Mouse (Mus musculus) CH12.LX (cell line): Measurements from ENCODE around the gene Sdf2l1. TPM values are rescaled to one million over a fixed set of nuclear protein-coding genes. Genes with fewer than 3 reads are reported as not detected.
A peak's percentile ranks its signal among the peaks of the same experiment; 100 is the strongest.

Experiments
- DNase-seq: peaks from one replicate; pipeline ENCODE4 v3.0.0-alpha.2; 2013; ENCODE audit errors: extremely low read depth
- H3K27ac ChIP-seq: 2 replicates; pipeline ENCODE4 v1.5.1; 2012; ENCODE audit warnings: low read depth, mild to moderate bottlenecking, control low read depth, moderate library complexity; ENCODE audit not compliant: insufficient read depth
- H3K27me3 ChIP-seq: replicated peaks from 2 replicates; pipeline ENCODE3; 2012; ENCODE audit warnings: inconsistent platforms
- H3K36me3 ChIP-seq, 2 experiments: replicated peaks in 1 of 2; 2 replicates each; pipeline versions ENCODE3 to v1.6.1; 2012; ENCODE audit warnings: inconsistent platforms in 1 of 2, low read length in 1 of 2, mild to moderate bottlenecking in 1 of 2, mixed read lengths in 1 of 2, moderate library complexity in 1 of 2; ENCODE audit not compliant: control insufficient read depth in 1 of 2, insufficient read depth in 1 of 2
- H3K4me1 ChIP-seq, 2 experiments: 2 replicates each; pipeline ENCODE4 v1.6.1; 2012; ENCODE audit warnings: inconsistent platforms in 1 of 2, moderate library complexity in 1 of 2; ENCODE audit not compliant: insufficient read depth in 2 of 2, control insufficient read depth in 1 of 2
- H3K4me2 ChIP-seq: 2 replicates; pipeline ENCODE4 v1.6.1; 2012; ENCODE audit warnings: low read depth, mild to moderate bottlenecking, control low read depth; ENCODE audit not compliant: poor library complexity, insufficient read depth, severe bottlenecking
- H3K4me3 ChIP-seq, 3 experiments: fragments of 150-350 bp in 1 of 3; sonication (generic) in 1 of 3; replicated peaks in 1 of 3; 2 replicates each; pipeline versions ENCODE3 to v1.5.1; 2011 to 2012; ENCODE audit warnings: low read depth in 2 of 3, low read length in 2 of 3, mild to moderate bottlenecking in 2 of 3, moderate library complexity in 2 of 3, control low read depth in 1 of 3, improper control_type of control experiment in 1 of 3, inconsistent platforms in 1 of 3, mixed read lengths in 1 of 3; ENCODE audit not compliant: poor library complexity in 1 of 3
- H3K79me2 ChIP-seq: replicated peaks from 2 replicates; pipeline ENCODE4 v1.6.1; 2012; ENCODE audit warnings: mild to moderate bottlenecking, moderate library complexity; ENCODE audit not compliant: control insufficient read depth, poor library complexity, insufficient read depth, severe bottlenecking; ENCODE audit errors: extremely low read depth
- H3K9ac ChIP-seq: 2 replicates; pipeline ENCODE4 v1.6.1; 2012; ENCODE audit warnings: low read depth, mild to moderate bottlenecking, control low read depth, moderate library complexity; ENCODE audit not compliant: insufficient read depth
- H3K9me3 ChIP-seq: replicated peaks from 2 replicates; pipeline ENCODE3; 2012; ENCODE audit warnings: low read length, inconsistent platforms, mixed read lengths
- CHD1 ChIP-seq: IDR thresholded peaks from 2 replicates; pipeline ENCODE4 v1.6.1; 2012; ENCODE audit warnings: low read depth, low read length, improper control_type of control experiment, inconsistent platforms
- E2F4 ChIP-seq: IDR thresholded peaks from 2 replicates; pipeline ENCODE4 v1.6.1; 2011; ENCODE audit warnings: low read depth, low read length, improper control_type of control experiment; ENCODE audit not compliant: insufficient replicate concordance
- ELF1 ChIP-seq: IDR thresholded peaks from 2 replicates; pipeline ENCODE4 v1.6.1; 2014; ENCODE audit warnings: low read depth, mild to moderate bottlenecking, inconsistent platforms, low read length, improper control_type of control experiment
- EP300 ChIP-seq: IDR thresholded peaks from 2 replicates; pipeline ENCODE4 v1.6.1; 2011; ENCODE audit warnings: low read length, improper control_type of control experiment
- ETS1 ChIP-seq: conservative IDR thresholded peaks from 2 replicates; pipeline ENCODE4 v1.6.1; 2012; ENCODE audit warnings: low read depth, mild to moderate bottlenecking, inconsistent platforms, low read length, improper control_type of control experiment, moderate library complexity
- GABPA ChIP-seq: IDR thresholded peaks from 2 replicates; pipeline ENCODE4 v1.6.1; 2012; ENCODE audit warnings: low read depth, low read length, improper control_type of control experiment, inconsistent platforms; ENCODE audit not compliant: insufficient replicate concordance
- HCFC1 ChIP-seq: IDR thresholded peaks from 2 replicates; pipeline ENCODE4 v1.6.1; 2012; ENCODE audit warnings: low read depth, mild to moderate bottlenecking, inconsistent platforms, low read length, improper control_type of control experiment
- JUN ChIP-seq: IDR thresholded peaks from 2 replicates; pipeline ENCODE4 v1.6.1; 2011; ENCODE audit warnings: low read depth, mild to moderate bottlenecking, low read length, improper control_type of control experiment, moderate library complexity; ENCODE audit not compliant: insufficient read depth
- JUND ChIP-seq: conservative IDR thresholded peaks from 2 replicates; pipeline ENCODE4 v1.6.1; 2011; ENCODE audit warnings: low read depth, low read length, improper control_type of control experiment
- KAT2A ChIP-seq: IDR thresholded peaks from 2 replicates; pipeline ENCODE4 v1.6.1; 2012; ENCODE audit warnings: low read length, improper control_type of control experiment, inconsistent platforms; ENCODE audit not compliant: insufficient replicate concordance
- MAFK ChIP-seq: IDR thresholded peaks from 2 replicates; pipeline ENCODE4 v1.6.1; 2011; ENCODE audit warnings: low read length, improper control_type of control experiment; ENCODE audit not compliant: insufficient replicate concordance
- MAZ ChIP-seq: IDR thresholded peaks from 2 replicates; pipeline ENCODE4 v1.6.1; 2012; ENCODE audit warnings: low read depth, mild to moderate bottlenecking, inconsistent platforms, low read length, improper control_type of control experiment, moderate library complexity
- MEF2A ChIP-seq: IDR thresholded peaks from 2 replicates; pipeline ENCODE4 v1.6.1; 2014; ENCODE audit warnings: low read depth, mild to moderate bottlenecking, inconsistent platforms, low read length, improper control_type of control experiment, borderline replicate concordance
- MXI1 ChIP-seq: IDR thresholded peaks from 2 replicates; pipeline ENCODE4 v1.6.1; 2011; ENCODE audit warnings: mild to moderate bottlenecking, low read depth, low read length, improper control_type of control experiment
- MYC ChIP-seq: IDR thresholded peaks from 2 replicates; pipeline ENCODE4 v1.6.1; 2011; ENCODE audit warnings: low read depth, mild to moderate bottlenecking, improper control_type of control experiment, low read length
- NELFE ChIP-seq: IDR thresholded peaks from 2 replicates; pipeline ENCODE4 v1.6.1; 2011; ENCODE audit warnings: low read depth, low read length, improper control_type of control experiment
- NRF1 ChIP-seq: IDR thresholded peaks from 2 replicates; pipeline ENCODE4 v1.6.1; 2014; ENCODE audit warnings: low read depth, mild to moderate bottlenecking, inconsistent platforms, low read length, improper control_type of control experiment, moderate library complexity
- POLR2A ChIP-seq: IDR thresholded peaks from 2 replicates; pipeline ENCODE4 v1.6.1; 2011; ENCODE audit warnings: low read depth, mild to moderate bottlenecking, improper control_type of control experiment, low read length
- POLR2AphosphoS2 ChIP-seq: IDR thresholded peaks from 2 replicates; pipeline ENCODE4 v1.6.1; 2011; ENCODE audit warnings: low read depth, low read length, improper control_type of control experiment
- RAD21 ChIP-seq: IDR thresholded peaks from 2 replicates; pipeline ENCODE4 v1.6.1; 2011; ENCODE audit warnings: low read depth, mild to moderate bottlenecking, low read length, improper control_type of control experiment, moderate library complexity
- RCOR1 ChIP-seq: conservative IDR thresholded peaks from 2 replicates; pipeline ENCODE4 v1.6.1; 2012; ENCODE audit warnings: low read depth, mild to moderate bottlenecking, inconsistent platforms, low read length, improper control_type of control experiment
- SMC3 ChIP-seq: IDR thresholded peaks from 2 replicates; pipeline ENCODE4 v1.6.1; 2011; ENCODE audit warnings: low read depth, low read length, improper control_type of control experiment
- TBP ChIP-seq: conservative IDR thresholded peaks from 2 replicates; pipeline ENCODE4 v1.6.1; 2011; ENCODE audit warnings: low read depth, low read length, improper control_type of control experiment
- TCF12 ChIP-seq: IDR thresholded peaks from 2 replicates; pipeline ENCODE4 v1.6.1; 2014; ENCODE audit warnings: low read depth, mild to moderate bottlenecking, inconsistent platforms, low read length, improper control_type of control experiment
- UBTF ChIP-seq: IDR thresholded peaks from 2 replicates; pipeline ENCODE4 v1.6.1; 2012; ENCODE audit warnings: low read depth, mild to moderate bottlenecking, inconsistent platforms, low read length, improper control_type of control experiment, moderate library complexity
- USF1 ChIP-seq: IDR thresholded peaks from 2 replicates; pipeline ENCODE4 v1.6.1; 2014; ENCODE audit warnings: low read depth, mild to moderate bottlenecking, inconsistent platforms, low read length, improper control_type of control experiment
- ZKSCAN1 ChIP-seq: IDR thresholded peaks from 2 replicates; pipeline ENCODE4 v1.6.1; 2012; ENCODE audit warnings: low read depth, inconsistent platforms, low read length, improper control_type of control experiment, borderline replicate concordance
- ZMIZ1 ChIP-seq: IDR thresholded peaks from 2 replicates; pipeline ENCODE4 v1.6.1; 2012; ENCODE audit warnings: low read depth, mild to moderate bottlenecking, inconsistent platforms, low read length, improper control_type of control experiment
- ZNF384 ChIP-seq: IDR thresholded peaks from 2 replicates; pipeline ENCODE4 v1.6.1; 2012; ENCODE audit warnings: low read depth, low read length, improper control_type of control experiment, inconsistent platforms
- dilution Hi-C: fragments of 300-500 bp; cut with MboI; formaldehyde crosslinking; loops from 2 replicates; pipeline ENCODE4 v1.14.3; 2020; ENCODE audit warnings: low sequenced_read_pairs; ENCODE audit not compliant: extremely low pct_unique_long_range_greater_than_20kb, extremely low pct_ligation_motif_present
- in situ Hi-C: fragments of 300-500 bp; cut with MboI; formaldehyde crosslinking; loops from 3 replicates; pipeline ENCODE4 v1.14.3; 2019; ENCODE audit warnings: low sequenced_read_pairs, low pct_ligation_motif_present, low pct_unique_long_range_greater_than_20kb, mixed read lengths
- polyA plus RNA-seq: library from polyadenylated mRNA; unstranded; fragments of >175 nt; gene quantifications from 2 replicates; pipeline ENCODE4 v1.2.1, GENCODE M21; 2012; ENCODE audit warnings: low read depth; ENCODE audit not compliant: insufficient read length
- total RNA-seq, 2 experiments: library from RNA; depleted of rRNA; stranded (reverse); fragments of 300-350 nt in 1 of 2; fragments of >200 nt in 1 of 2; gene quantifications; 2 replicates each; pipeline ENCODE4 v1.2.3; 2012 to 2014

Sdf2l1 gene
- total and polyA plus RNA-seq, 3 experiments, result 159 to 235 (median 168) TPM

DNA sequence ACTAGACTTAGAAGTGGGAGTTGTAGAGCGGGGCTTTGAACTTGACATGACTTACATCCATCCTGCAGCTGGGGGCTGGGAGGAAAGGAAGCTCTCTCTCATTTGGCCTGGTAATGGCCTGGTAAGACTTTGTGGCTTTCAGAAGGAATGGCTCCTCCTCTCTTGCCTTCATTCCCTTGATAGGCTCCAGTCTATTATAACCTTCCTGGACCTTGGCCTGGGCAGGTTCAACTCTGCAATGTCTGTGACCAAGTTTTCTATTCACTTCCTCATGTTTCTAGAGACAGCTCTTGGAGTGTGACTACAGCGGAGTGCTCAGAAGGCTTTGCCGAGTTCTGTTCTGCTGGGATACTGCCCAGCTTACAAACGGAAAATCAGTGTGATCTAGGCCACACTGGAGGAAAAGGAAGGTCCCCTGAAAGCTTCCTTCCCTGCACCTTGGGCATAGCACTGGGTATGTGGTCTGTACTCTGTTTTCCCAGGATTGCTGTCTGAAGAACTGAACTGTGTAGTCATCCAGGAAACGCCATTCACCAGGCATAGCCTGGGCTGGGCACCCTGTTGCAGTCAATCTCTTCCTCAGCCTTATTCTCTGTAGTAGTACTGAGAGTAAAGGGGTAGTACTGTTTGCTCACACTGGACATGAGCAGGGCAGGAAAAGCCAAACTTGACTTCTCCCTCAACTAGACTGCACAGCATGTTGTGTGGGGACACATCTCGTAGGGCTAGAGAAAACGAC lies 18.5 kb upstream of the Sdf2l1 start:
- Histone ChIP-seq H3K9ac (no peak overlapping the region), H3K4me2 (no peak overlapping the region), H3K79me2 (peaks cover 4% of the 10 kb centered on the region), H3K27me3 (no peaks in the 10 kb centered on the region), H3K4me3 (no peak overlapping the region), H3K9me3 (no peaks in the 10 kb centered on the region), H3K27ac (peak overlapping the region; percentile 2; the same call in 1 of the 2 replicates), H3K36me3 (peaks cover 44 to 58% of the 10 kb centered on the region in 2 experiments), H3K4me1 (peaks cover 7 to 24% of the 10 kb centered on the region in 2 experiments)
- dilution Hi-C loops, result no loop called here
- TF ChIP-seq POLR2A (peak; percentile 35; the same call in 1 of the 2 replicates), RAD21 (no peak), JUND (no peak), NELFE (no peak), MAFK (no peak), POLR2AphosphoS2 (peak; percentile 74), MEF2A (no peak), ZMIZ1 (peak; percentile 1; the same call in 1 of the 2 replicates), JUN (no peak), EP300 (no peak), ZNF384 (no peak)
- no peak for DNase-seq
- in situ Hi-C loops, result no loop called here

DNA sequence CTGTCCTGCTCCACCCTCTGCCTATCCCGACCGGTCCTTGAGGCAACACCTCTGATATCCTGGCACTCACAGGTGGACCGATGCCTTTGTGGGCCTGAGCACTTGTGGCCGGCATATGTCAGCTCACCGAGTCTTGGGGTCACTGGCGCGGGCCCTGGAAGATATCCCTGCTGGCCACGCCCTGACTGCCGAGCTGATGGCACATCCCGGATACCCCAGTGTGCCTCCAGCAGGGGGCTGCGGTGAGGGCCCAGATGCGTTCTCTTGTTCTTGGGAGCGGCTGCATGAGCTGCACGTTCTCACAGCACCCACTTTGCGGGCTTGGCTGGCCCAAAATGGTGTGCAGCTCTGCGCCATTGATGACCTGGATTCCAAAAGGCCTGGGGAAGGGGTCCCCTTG lies 15.9 kb upstream of the Sdf2l1 start:
- H3K4me3 ChIP-seq, result peak overlapping the region; percentile 73 to 83 (median 80)
- H3K79me2 ChIP-seq, result peaks cover 4% of the 10 kb centered on the region; the same call in 1 of the 2 replicates
- no peaks in the 10 kb centered on the region for H3K9me3 ChIP-seq
- peaks cover 22 to 54% of the 10 kb centered on the region in 2 experiments for H3K36me3 ChIP-seq
- in situ Hi-C loops (no loop called here), dilution Hi-C loops (no loop called here)
- peak overlapping the region; percentile 64 for H3K9ac ChIP-seq
- peak overlapping the region; percentile 91 for H3K4me2 ChIP-seq
- DNase-seq, result peak; percentile 87
- no peak overlapping the region for H3K27ac ChIP-seq
- peaks cover 7 to 40% of the 10 kb centered on the region in 2 experiments for H3K4me1 ChIP-seq
- H3K27me3 ChIP-seq, result no peaks in the 10 kb centered on the region
- peak; percentile 56; the same call in 1 of the 2 replicates for TF ChIP-seq ELF1
- TF ChIP-seq CHD1, result 0 out of 2 replicates have a peak, but pooled peaks have one; percentile 33
- no peak for TF ChIP-seq USF1
- peak; percentile 60 for TF ChIP-seq POLR2A
- TF ChIP-seq ZKSCAN1, result no peak
- TF ChIP-seq EP300, result no peak
- TF ChIP-seq MXI1, result no peak
- peak; percentile 40 for TF ChIP-seq SMC3
- no peak; the same call in 1 of the 2 replicates for TF ChIP-seq TCF12
- TF ChIP-seq GABPA, result no peak
- TF ChIP-seq JUND, result no peak
- TF ChIP-seq MAZ, result no peak
- TF ChIP-seq MYC, result peak; percentile 27; the same call in 1 of the 2 replicates
- no peak for TF ChIP-seq ZNF384
- TF ChIP-seq UBTF, result peak; percentile 64; the same call in 1 of the 2 replicates
- peak; percentile 13 for TF ChIP-seq HCFC1
- TF ChIP-seq MAFK, result no peak
- no peak; the same call in none of the 2 replicates for TF ChIP-seq RAD21
- no peak for TF ChIP-seq TBP
- no peak for TF ChIP-seq ZMIZ1
- no peak for TF ChIP-seq RCOR1
- TF ChIP-seq ETS1, result no peak
- no peak for TF ChIP-seq MEF2A
- no peak for TF ChIP-seq NRF1
- no peak for TF ChIP-seq NELFE
- TF ChIP-seq JUN, result no peak
- TF ChIP-seq KAT2A, result no peak
- no peak for TF ChIP-seq POLR2AphosphoS2
- no peak for TF ChIP-seq E2F4
